Mouse (Mus musculus) stomach, postnatal 0 days (tissue): Measurements from ENCODE around the gene Srd5a3.

ENCODE experiments used
- CTCF ChIP-seq: IDR thresholded peaks from 2 replicates; pipeline ENCODE4 v1.5.1; 2016; ENCODE audit warnings: antibody characterized with exemption, low read depth, mild to moderate bottlenecking, moderate library complexity
- EP300 ChIP-seq: optimal IDR thresholded peaks from 2 replicates; pipeline ENCODE3; 2016; ENCODE audit warnings: antibody characterized with exemption

DNA sequence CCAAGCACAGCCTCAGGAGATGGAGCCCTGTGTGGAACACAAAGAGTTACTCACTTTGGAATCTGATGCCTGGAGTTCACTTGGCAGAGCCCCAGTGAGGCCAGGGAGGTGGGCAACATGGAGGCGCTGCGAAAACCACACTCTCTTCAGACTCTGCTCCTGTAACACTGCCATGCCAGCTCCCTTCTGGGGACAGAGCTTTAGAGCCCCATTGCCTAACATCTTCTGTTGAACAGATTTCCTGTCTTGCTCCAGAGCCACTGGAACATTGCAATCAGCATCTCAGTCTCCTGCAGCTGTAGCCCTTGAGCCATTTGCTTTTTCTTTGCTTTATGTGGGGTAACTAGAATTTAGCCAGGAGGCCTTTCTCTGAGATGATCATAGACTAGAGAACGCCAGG is 42.3 kb downstream of the Srd5a3 start:
- no peak for TF ChIP-seq CTCF
- TF ChIP-seq EP300 = no peak
